Mouse (Mus musculus): ENCODE data around the gene Arhgap23.

DNA sequence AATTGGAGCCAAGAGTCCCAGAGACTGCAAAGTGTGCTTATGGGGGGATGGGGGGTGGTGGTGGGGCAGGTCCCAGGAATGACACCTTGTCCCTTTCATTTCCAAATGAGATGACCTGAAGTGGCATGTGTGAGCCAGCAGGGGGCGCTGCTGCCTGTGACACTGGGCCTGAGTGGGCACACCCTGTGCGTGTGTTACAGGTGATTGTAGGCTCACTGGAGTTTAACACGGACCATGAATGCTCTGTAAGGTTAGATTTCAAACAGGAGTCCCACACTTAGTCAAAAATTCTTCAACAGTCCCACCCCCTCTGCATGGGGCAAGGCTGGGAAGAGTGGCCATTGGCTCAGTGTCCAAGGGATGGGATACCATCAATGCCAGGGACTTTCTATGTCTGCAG is 16.7 kb downstream of the Arhgap23 start:
- no peak for TF ChIP-seq POLR2A (IDR thresholded peaks at IDR 0.05; ENCODE audit: extremely low read depth, insufficient read depth, low read length)
- peak; percentile 99 for TF ChIP-seq CTCF (IDR thresholded peaks at IDR 0.05; ENCODE audit: low read depth, low read length)

Data from liver, adult 2 months (tissue).